Mouse (Mus musculus) inflammation-experienced regulatory T-cells (primary cell): Measurements from ENCODE around the gene Adat1. TPM values are rescaled to one million over a fixed set of nuclear protein-coding genes. Genes with fewer than 3 reads are reported as not detected.

Source experiments
- polyA plus RNA-seq, 2 experiments: library from polyadenylated mRNA; unstranded; fragments of 100-300 nt; shearing (Covaris generic); gene quantifications; one replicate each; pipeline ENCODE4 v1.2.1; 2017

The Adat1 gene
- polyA plus RNA-seq, result 1 to 10 TPM; 9.2 to 9.3 TPM

DNA sequence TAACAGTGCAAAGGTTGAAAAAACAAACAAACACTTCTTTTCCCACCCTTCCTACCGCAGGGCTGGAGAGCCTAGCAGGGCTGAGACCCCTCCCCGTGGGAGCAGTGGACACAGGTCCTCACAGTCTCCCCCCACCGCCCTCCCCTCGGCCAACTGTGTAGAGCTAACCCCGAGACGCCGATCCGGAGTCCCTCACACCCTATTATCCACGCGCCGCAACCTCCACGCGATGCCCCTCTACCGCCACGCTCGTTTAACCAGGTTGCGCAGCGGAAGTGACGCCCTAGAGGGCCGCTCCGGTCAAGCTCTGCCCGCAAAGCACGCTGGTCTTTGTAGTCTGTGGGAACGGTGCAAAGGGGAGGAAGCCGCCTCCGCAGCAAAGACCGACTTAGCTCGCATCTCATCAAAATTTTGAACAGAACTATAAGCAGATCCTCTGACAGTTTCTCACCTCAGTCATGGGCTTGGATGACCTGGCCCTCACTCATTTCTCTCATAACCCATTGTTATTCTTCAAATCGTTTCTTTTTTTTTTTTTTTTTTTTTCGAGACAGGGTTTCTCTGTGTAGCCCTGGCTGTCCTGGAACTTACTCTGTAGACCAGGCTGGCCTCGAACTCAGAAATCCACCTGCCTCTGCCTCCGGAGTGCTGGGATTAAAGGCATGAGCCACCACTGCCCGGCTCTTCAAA, at the start of gene Adat1:
Gene Adat1 (minus strand): TSS at position 290 of the 690 bp plus-strand sequence.

DNA sequence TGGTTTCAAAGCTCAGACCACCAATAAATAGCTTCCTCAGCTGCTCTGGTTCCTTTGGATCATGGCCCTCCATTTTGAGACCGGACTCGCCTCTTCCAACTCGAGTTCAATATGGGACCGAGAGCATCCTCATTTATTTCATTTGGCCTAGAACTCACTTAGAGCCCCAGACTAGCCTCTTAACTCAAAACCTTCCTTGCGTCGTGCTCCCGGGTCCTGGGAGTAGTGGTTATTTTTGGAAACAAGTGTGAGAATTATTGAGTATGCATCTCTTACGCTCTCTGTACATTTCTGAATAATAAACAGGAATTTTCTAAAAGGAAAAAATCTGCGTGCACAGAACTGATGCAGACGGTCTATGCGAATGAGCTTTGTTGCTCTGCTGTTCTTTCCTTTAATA, 22.8 kb upstream of the Adat1 start, which contains the start of gene Gm6793:
Gene Gm6793 (minus strand): TSS at position 101 of the 400 bp plus-strand sequence.

DNA sequence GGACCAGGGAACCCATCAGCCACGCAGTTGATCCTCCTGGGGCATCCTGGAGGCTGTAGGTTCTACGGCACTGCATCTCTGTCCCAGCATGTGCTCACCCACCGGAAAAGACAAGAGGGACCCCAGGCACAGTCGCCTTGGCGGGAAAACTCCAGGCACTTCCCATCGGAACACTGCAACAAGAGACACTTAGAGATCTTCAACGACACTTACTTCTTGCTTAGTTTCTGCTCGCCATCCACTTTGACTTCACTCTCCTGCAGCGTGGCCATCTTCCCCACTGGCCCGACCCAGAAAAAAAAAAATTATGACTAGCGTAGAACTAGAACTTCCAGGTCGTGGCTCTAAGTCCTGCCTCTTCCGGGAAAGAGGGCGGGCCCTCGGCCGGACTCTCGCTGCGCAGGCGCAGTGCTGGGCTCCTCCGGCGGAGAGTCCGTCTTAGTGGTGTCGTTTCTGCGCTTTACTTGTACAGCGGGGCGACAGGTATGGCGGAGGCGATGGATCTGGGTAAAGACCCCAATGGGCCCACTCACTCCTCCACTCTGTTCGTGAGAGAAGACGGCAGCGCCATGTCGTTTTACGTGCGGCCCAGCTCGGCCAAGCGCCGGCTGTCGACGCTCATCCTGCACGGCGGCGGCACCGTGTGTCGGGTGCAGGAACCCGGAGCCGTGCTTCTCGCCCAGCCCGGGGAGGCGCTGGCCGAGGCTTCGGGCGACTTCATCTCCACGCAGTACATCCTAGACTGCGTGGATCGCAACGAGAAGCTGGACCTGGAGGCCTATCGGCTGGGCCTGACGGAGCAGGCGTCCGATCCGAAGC, 19.1 kb upstream of the Adat1 start, which contains the start of the genes Kars and Terf2ip:
Gene Kars (minus strand): TSS at position 327 of the 819 bp plus-strand sequence.
Gene Terf2ip (plus strand): TSS at position 402 of the 819 bp plus-strand sequence.

DNA sequence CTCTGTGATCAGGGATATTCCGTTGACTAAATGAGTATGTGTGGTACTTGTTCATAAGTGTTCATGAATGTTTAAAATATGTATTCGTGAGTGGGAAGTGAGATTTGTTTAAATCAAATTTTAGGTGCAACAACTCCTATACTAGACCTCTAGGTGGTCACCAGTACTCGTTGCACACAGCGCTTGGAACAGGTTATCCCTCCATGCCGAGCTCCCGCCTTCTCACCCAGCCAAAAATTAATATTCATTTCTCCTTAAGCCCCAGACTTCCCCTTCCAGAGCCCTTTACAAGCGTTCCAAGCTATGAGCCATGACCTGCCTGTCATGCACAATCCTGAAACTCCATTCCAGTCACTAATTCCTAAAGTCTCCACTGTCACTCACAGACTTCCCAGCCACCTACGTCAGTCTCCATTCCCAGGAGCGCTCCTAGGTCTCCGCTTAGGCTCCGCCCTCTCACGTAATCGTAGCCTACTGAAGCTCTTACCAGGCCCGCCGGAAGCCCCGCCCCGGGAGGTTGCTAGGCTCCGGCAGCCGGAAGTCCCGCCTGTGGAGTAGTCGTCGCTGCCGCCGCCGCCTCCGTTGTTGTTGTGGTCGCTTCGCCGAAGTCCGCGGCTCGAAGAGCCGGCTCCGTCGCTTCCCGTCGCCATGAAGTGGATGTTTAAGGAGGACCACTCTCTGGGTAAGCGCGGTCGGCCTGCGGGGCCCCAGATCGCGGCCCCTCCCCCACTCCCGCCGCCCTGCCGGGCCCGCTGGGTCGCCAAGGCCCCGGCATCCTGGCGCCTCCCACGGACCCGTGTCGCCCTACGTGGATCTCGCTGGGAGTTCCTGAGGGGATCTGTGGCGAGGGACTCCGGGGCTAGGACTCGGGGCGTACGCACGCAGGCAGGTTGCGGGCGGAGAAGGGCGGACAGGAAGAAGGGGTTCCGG, 51.7 kb downstream of the Adat1 start, which contains the start of gene Gabarapl2:
Gene Gabarapl2 (plus strand): TSS at position 533 of the 930 bp plus-strand sequence.

DNA sequence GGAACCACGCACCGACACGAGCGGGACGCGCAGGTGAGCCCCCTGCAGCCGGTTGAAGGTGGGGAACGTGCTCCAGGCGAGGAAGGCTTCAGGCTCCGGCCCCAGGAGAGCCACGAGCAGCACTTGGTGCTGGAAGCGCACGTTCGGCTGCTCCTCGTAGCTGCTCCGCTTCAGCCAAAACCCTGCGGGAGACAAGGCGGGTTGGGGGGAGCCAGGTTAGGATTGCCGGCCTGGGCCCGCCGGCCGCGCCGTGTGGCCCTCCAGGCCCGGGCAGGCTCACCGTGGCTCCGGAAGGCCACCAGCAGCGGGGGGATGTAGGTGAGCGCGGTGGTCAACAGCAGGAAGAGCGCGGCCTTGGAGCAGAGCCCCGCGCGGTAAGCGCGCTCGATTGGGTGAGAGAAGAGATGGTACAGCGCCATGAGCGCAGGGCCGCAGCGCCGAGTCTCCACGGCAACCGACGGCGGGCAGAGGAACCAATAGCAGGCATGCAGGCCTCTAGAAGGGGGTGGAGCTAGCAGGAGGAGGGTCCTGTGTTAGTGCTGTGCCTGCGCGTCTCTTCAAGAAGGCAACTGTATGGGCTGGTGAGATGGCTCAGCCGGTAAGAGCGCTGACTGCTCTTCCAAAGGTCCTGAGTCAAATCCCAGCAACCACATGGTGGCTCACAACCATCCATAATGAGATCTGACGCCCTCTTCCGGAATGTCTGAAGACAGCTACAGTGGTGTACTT, 58.6 kb downstream of the Adat1 start, which contains the start of gene Tmem231:
Gene Tmem231 (minus strand): TSS at position 534 of the 729 bp plus-strand sequence.

Other genes with a start within 250 kb of the Adat1 start
- gene Bcar1, start 248.5 kb downstream of the Adat1 start, polyA plus RNA-seq, result 1 to 10 TPM; 2.3 to 9.2 TPM
- gene Cfdp1, start 138.0 kb downstream of the Adat1 start, polyA plus RNA-seq, result 100 to 1,000 TPM in 1 of 2 experiments, 10 to 100 TPM in 1; 85.8 to 104 TPM
- gene Tmem170, start 115.6 kb downstream of the Adat1 start, polyA plus RNA-seq, result 1 to 10 TPM; 1.2 to 1.7 TPM
- gene Chst5, start 81.9 kb downstream of the Adat1 start, polyA plus RNA-seq, result under 1 TPM in 1 of 2 experiments, not detected in 1; 0.81 TPM
- gene Tmem231, start 58.4 kb downstream of the Adat1 start, polyA plus RNA-seq, result 1 to 10 TPM; 2.4 to 3.3 TPM
- 100 to 1,000 TPM; 290 to 365 TPM for gene Gabarapl2, start 51.6 kb downstream of the Adat1 start, polyA plus RNA-seq
- 100 to 1,000 TPM in 1 of 2 experiments, 10 to 100 TPM in 1; 88.5 to 100 TPM for gene Kars, start 19.0 kb upstream of the Adat1 start, polyA plus RNA-seq
- 10 to 100 TPM; 30.2 to 30.5 TPM for gene Terf2ip, start 19.1 kb upstream of the Adat1 start, polyA plus RNA-seq
- 1 to 10 TPM in 1 of 2 experiments, under 1 TPM in 1; 0.72 to 1.2 TPM for gene Gm6793, start 22.7 kb upstream of the Adat1 start, polyA plus RNA-seq